Mouse (Mus musculus) liver, embryonic 14.5 days (tissue): Measurements from ENCODE around the gene Cntnap2.

Source experiments
- CTCF ChIP-seq: IDR thresholded peaks from 2 replicates; pipeline ENCODE4 v1.5.1; 2016; ENCODE audit warnings: antibody characterized with exemption, low read depth, control low read depth
- EP300 ChIP-seq: IDR thresholded peaks from 2 replicates; pipeline ENCODE4 v1.6.1; 2016; ENCODE audit warnings: antibody characterized with exemption, low read depth

DNA sequence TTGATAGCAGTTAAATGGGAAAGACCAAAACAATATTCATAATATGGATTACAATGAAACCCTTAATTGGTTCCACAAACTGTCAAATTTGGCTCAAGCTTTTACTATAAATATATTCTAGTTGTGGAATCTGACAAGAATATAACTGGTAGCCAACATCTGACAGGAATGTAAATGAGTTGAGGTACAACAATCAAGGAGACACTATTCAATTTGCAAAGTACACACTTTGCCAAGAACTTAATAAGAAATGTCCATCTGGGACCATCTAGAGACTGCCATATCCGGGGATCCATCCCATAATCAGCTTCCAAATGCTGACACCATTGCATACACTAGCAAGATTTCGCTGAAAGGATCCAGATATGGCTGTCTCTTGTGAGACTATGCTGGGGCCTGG, 1850.0 kb downstream of the Cntnap2 start:
- TF ChIP-seq CTCF (no peak), EP300 (no peak)
